Mouse (Mus musculus): ENCODE data around the gene Best1. TPM values are rescaled to one million over a fixed set of nuclear protein-coding genes. Genes with fewer than 3 reads are reported as not detected.

The Best1 gene
- polyA plus RNA-seq, 1 experiment from 2014 or later = 0.19 TPM

GRCm38 (mm10) chr19:9938824-9939303, 62.6 kb downstream of the Best1 start:
- Histone ChIP-seq H3K36me3 (no peaks in the 10 kb centered on the region), H3K4me2 (peak overlapping the region; percentile 22), H3K9me3 (replicated peaks) (no peaks in the 10 kb centered on the region), H3K4me3 (no peak overlapping the region), H3K27me3 (no peaks in the 10 kb centered on the region), H3K4me1 (replicated peaks) (peaks cover 22% of the 10 kb centered on the region), H3K9ac (no peak overlapping the region), H3K27ac (peak overlapping the region; percentile 13)
- WGBS = 49% methylated on average over 13 of the region's 13 CpGs
- ATAC-seq (replicated peaks; ENCODE audit: insufficient number of reproducible peaks, insufficient read depth, low FRiP score, low read depth) = no peak

GRCm38 (mm10) chr19:9938156-9938823, 63.1 kb downstream of the Best1 start:
- peaks cover 18% of the 10 kb centered on the region for H3K4me1 ChIP-seq (replicated peaks)
- no peak overlapping the region for H3K4me3 ChIP-seq
- peak overlapping the region; percentile 27 for H3K27ac ChIP-seq
- H3K36me3 ChIP-seq = no peaks in the 10 kb centered on the region
- no peaks in the 10 kb centered on the region for H3K9me3 ChIP-seq (replicated peaks)
- no peak for ATAC-seq (replicated peaks; ENCODE audit: insufficient number of reproducible peaks, insufficient read depth, low FRiP score, low read depth)
- WGBS = 63% methylated on average over 6 of the region's 6 CpGs
- no peaks in the 10 kb centered on the region for H3K27me3 ChIP-seq
- H3K4me2 ChIP-seq = peak overlapping the region; percentile 22
- no peak overlapping the region for H3K9ac ChIP-seq

GRCm38 (mm10) chr19:9937428-9937827, 64.0 kb downstream of the Best1 start:
- no peak overlapping the region for H3K27ac ChIP-seq
- H3K9me3 ChIP-seq (replicated peaks) = no peaks in the 10 kb centered on the region
- WGBS = 64% methylated on average over 5 of the region's 5 CpGs
- H3K36me3 ChIP-seq = no peaks in the 10 kb centered on the region
- H3K27me3 ChIP-seq = no peaks in the 10 kb centered on the region
- H3K9ac ChIP-seq = no peak overlapping the region
- H3K4me1 ChIP-seq (replicated peaks) = peaks cover 9% of the 10 kb centered on the region
- ATAC-seq (replicated peaks; ENCODE audit: insufficient number of reproducible peaks, insufficient read depth, low FRiP score, low read depth) = no peak
- H3K4me3 ChIP-seq = no peak overlapping the region
- no peak overlapping the region for H3K4me2 ChIP-seq

GRCm38 (mm10) chr19:9936579-9936978, 64.9 kb downstream of the Best1 start:
- H3K27ac ChIP-seq = no peak overlapping the region
- WGBS = 68% methylated on average over 5 of the region's 5 CpGs
- H3K36me3 ChIP-seq = no peaks in the 10 kb centered on the region

More at GRCm38 (mm10) chr19:9936579-9936978, 64.9 kb downstream of the Best1 start:
- Histone ChIP-seq H3K4me3 (no peak overlapping the region), H3K4me2 (no peak overlapping the region), H3K9me3 (replicated peaks) (no peaks in the 10 kb centered on the region), H3K9ac (no peak overlapping the region), H3K4me1 (replicated peaks) (peaks cover 7% of the 10 kb centered on the region), H3K27me3 (no peaks in the 10 kb centered on the region)
- ATAC-seq (replicated peaks; ENCODE audit: insufficient number of reproducible peaks, insufficient read depth, low FRiP score, low read depth) = no peak

Other genes with a start within 250 kb of the Best1 start
- not detected in 2 replicates for gene Scgb2a2, start 154.1 kb downstream of the Best1 start, polyA plus RNA-seq (2015; fragmentation: Nextera tagmentation; extraction: Ambion mirVana)
- 56.9 and 72.6 TPM in 2 replicates for gene Incenp, start 102.1 kb downstream of the Best1 start, polyA plus RNA-seq (2015; fragmentation: Nextera tagmentation; extraction: Ambion mirVana)
- gene Fth1, start 21.0 kb downstream of the Best1 start, polyA plus RNA-seq (2015; fragmentation: Nextera tagmentation; extraction: Ambion mirVana) = 1,879 and 1,985 TPM in 2 replicates
- 21.8 and 30.0 TPM in 2 replicates for gene Rab3il1, start within 50 bp of the Best1 start, polyA plus RNA-seq (2015; fragmentation: Nextera tagmentation; extraction: Ambion mirVana)
- 39.4 and 43.9 TPM in 2 replicates for gene Fads3, start 39.9 kb upstream of the Best1 start, polyA plus RNA-seq (2015; fragmentation: Nextera tagmentation; extraction: Ambion mirVana)
- 29.3 and 48.4 TPM in 2 replicates for gene Fads2, start 100.1 kb upstream of the Best1 start, polyA plus RNA-seq (2015; fragmentation: Nextera tagmentation; extraction: Ambion mirVana)
- gene Fads1, start 181.3 kb upstream of the Best1 start, polyA plus RNA-seq (2015; fragmentation: Nextera tagmentation; extraction: Ambion mirVana) = 39.4 and 52.1 TPM in 2 replicates
- gene Tmem258, start 202.4 kb upstream of the Best1 start, polyA plus RNA-seq (2015; fragmentation: Nextera tagmentation; extraction: Ambion mirVana) = 351 and 380 TPM in 2 replicates
- gene Fen1, start 202.5 kb upstream of the Best1 start, polyA plus RNA-seq (2015; fragmentation: Nextera tagmentation; extraction: Ambion mirVana) = 39.9 and 53.3 TPM in 2 replicates
- gene Myrf, start 239.1 kb upstream of the Best1 start, polyA plus RNA-seq (2015; fragmentation: Nextera tagmentation; extraction: Ambion mirVana) = 4.8 and 7.8 TPM in 2 replicates

Data from heart, embryonic 15.5 days (tissue).